Mouse (Mus musculus) spleen, postnatal 4 days (tissue): ENCODE data around the gene Colgalt1.
A peak's percentile ranks its signal among the peaks of the same experiment; 100 is the strongest.

Experiments
- DNase-seq, 2 experiments: peaks; one replicate each; pipeline ENCODE4 v3.0.0; 2022; ENCODE audit warnings: low spot score in 2 of 2

Gene Colgalt1

DNA sequence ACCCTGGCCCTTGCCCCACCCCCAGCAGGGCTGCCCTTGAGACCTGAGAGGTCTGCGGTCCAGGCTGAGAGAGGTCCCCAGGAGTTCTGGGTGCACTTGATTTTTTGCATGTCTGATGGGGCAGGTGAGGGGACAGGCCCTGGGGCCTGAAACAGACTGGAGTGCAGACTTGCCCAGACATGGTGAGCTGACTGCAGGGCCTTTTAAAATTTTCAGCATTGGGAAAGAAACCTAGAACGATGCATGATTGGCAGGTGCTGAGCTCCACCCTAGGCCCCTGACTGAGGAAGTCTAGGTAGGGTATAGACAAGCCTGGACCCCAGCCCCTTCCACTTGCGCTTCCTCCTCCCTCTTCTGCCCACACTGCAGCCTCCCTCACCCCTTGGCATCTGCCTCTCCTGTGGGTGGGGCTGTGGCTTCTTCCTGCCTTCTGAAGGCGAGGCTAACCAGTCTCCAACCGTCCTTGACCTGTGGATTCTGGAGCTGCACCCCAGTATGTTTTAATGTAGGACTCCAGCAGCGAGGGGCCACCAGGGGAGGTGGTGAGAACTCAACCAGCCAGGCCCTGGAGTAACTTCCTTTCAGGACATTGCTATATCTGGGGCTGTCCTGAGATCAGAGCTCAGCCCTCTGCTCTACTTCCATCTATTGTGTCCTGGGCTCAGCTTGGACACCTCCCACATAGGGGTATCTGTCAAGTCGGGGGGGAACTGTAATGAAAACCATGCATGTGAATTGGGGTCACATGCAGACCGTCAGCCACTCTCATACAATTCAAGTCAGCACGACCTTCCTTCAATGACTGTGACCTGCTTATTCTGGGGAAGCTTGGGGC, 16.7 kb downstream of the Colgalt1 start:
- no peak for DNase-seq

DNA sequence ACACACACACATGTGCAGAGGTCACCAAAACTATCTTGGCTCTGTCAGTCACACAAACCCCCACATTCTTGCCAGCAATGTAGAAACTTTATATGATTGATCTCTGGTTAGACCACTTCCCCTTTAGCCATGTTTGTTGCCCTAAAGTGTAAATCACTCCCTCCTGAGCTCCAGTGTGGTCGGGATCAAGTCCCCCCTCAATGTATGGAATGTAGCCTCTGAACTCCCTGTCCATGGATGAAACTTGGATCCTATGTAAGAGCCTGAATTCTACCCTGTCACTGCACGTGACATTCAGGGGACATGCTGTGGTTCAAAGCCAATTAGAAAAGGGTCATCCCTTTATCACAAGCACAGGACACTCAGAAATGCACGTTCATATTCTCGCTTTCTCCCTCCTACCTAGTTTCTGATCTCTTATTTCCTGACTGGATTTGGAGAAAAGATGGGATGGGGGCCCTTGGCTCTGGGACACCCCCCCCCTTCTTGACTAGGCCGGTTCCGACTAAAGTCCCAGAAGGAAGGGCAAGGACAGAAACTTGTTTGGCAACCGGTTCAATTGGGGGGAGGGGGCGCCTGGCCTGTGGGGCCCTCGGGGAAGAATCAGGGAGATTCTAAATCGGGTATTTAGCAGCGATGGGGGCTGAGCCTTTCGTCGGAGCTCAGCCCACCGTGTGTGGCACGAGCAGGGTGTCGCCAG, 17.7 kb downstream of the Colgalt1 start:
- DNase-seq = no peak

DNA sequence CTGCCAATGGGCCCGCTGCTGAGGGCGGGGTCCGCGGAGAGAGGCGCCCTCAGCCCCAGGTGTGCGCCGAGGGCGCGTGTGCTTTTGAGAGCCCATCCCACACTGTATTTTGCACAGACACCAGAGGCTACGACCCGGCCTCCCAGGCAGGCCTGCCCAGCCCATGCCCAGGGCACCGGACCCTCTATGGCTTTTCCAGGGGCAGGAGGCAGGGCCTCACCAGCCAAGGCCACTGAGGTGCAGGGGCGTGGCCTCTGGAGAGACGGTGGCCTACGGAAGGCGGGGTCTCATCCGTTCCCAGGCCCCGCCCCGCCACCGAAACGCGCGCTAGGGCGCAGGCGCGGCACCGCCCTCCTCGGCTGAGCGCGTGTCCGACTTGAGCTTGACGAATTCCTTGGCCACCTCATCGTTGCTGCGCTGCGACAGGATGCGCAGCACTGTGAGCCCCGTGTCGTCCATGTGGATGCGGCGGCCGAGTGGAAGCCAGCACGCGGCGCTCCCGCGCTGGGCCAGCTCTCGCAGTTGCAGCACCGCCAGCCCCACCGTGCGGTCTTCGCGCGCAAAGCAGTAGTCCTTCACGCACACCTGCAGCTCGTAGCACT, 18.4 kb downstream of the Colgalt1 start:
- peak; percentile 91 to 96 for DNase-seq

DNA sequence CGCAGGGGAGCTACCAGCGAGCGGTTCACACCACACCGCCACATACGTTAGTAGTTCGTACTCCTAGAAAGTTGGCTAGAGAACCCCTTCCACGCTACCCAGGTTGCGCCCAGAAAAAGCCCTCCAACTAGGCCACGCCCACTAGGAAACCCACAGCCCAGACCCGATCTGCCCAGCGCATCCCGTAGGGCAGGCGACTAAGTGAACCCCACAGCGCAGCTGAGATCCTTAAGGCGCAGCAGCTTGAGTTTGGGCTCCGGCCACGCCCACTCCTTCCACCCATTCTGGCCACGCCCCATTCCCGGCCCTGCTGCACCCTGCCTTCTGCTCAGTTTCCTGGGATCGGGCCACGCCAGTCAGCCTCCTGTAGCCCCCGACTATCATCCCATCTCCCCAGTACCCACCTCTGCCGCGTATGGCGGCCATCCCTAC, 19.0 kb downstream of the Colgalt1 start:
- DNase-seq = peak; percentile 47 to 76

DNA sequence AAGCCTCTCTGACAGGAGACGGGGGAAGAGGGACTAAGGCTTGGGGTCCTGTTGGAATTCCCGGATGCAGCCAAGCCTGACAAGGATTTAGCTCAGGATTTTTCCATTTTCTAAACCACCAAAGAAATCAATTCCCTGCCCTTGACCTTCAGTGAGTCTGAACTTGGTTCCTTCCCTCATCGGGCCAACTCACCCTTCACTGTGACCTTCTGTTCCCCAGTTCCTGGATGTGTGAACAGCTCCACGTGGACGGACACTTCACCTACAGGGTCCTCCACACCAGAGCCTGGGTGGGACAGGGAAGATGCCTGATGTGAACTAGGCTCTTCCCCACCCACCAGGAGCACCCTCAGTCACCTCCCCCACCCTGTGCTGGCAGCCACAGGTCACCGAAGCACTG, 20.0 kb downstream of the Colgalt1 start:
- DNase-seq = no peak

DNA sequence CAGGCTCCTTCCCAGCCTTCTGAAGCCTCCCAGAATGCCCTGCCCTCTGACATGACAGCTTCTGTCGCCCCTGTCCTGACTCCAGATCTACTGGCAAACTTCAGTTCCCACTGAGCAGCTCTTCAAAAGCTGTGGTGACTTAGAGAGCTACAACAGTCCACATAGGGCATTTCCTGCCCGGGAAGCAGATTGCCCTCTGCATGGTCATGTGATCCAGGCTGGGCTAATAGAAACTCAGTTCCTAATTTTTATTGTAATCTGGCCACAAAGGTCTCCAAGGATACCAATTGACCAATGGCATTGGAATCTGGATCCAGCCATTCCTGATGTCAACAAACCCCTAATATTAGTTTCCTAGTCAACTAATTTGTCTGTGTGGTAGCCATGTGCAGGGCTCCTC, 21.1 kb downstream of the Colgalt1 start:
- no peak for DNase-seq

DNA sequence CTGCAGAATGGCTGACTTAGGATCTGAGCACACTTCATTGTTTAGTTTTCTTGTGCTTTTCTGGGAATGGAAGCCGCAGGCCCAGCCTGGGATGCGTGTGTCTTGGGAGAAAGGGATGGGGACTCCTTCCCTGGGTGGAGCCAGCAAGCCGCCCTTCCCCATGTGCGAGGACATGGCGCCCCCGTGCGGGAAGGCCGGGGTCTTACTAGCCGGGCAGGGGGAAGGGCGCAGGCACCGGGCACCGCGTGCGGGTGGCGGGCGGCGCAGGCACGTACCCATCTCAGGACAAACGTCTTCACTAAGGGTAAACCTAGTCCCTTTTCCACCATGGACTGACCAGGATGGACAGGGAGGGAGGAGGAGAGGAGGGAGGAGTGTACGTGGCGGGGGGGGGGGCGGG, 22.4 kb downstream of the Colgalt1 start:
- peak; percentile 77 to 91 for DNase-seq

DNA sequence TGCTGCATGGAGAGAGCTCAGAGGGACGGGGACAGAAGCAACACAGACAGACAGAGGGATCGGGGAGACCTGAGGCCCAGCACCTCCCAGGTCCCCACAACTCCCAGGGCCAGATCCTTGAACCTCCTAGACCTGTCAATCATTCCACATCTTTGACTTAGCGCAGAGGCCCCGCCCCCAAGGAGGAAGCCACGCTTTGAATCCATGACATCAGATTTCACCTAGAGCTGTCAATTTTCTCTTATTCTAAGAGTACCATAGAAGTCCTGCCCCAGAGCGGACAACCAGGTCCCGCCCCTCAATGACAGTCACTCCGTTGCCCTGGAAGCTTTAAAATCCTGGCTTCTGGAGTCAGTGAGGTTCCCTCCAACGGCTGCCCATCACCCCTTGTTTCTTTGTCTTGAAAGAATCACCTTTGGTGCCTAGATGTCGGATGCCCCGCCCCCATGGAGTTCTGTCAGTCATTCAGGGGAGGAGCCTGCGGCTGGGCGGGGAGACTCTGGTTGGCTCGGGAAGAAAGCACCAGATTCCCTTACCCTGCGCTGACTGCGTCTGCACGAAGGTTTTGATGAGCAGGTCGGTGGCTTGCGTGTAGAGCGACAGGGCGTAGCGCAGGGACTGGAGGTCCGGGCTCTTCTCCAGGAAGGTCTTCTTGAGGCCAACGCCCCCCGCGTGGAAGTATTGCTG, 23.3 kb downstream of the Colgalt1 start:
- peak; percentile 68 to 79 for DNase-seq

DNA sequence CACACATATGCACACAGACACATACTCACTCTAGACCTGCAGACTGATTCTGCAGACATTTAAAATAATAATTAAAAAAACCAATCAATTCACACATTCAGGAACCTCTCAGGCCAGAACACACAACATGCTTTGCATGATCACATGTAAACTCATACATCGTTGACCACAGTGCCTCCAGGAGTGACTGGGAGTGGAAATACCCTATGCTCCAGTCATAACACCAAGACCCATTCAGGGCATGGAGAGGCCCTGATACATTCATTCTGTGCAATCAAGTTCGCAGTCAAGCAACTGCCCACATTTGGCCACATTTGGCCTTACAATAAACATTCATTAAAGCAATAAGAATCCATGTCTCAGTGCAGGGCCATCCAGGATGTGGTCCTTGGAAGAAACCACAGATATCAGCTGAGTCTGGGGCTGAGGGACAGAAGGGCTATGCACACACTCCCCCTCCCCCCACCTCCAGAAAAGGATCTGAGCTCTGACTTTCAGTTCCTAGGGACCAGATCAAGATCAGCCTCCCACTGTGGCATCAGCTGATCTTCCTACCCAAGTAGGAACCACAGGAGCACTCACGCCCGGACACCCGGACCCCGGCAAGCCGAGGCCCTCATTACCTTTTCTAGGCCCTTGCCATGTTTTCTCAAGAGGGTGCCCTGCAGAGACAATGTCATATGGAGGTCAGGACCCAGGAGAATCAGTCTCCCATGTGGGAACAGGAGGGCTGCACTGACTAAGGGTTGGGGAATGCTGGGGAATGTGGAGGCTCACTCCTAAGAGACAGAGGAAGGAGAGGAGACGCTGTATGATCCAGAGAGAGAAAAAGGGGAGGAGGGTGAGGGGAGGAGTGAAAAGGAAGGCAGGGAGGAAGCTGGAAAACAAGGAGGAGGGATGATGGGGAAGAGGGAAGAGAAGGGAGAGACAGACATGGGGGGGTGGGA, 26.6 kb downstream of the Colgalt1 start:
- DNase-seq = no peak

DNA sequence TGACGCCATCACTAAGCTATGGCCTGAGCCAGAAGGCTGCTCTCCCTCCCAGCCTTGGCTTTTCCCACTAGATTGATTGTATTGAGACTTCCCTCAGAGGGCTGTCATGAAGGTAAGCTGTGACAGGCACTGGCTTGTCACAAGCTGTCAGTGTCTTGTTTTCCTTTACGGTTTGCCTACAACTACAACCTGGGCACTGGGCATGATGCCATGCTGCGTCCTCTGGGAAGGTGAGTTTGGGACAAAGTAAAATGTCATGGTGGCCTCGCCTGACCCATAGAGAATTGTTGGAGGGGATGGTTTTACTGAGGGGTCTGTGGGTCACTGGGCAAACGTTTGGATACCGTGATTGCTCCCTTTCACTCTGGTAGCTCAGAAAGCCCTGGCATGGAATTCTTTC, 27.5 kb downstream of the Colgalt1 start:
- no peak for DNase-seq

DNA sequence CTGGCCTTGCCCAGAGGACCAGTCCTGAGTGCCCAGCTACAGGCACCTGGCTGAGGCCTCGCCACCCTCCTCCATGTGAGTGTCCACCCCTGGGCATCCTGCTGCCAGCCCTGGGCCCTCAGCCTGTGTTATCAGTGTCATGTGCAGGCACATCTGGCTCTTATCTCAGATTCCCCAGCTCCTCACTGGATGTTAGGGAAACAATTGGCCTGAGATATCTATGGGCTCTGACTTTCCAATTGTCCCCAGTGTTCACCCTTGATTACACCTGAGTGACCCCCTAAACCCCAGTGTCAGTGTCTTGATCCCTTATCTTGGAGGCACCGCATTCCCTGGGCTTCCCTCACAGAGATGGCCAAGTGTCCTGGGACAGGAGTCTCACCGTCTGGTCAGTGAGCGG, 28.5 kb downstream of the Colgalt1 start:
- no peak for DNase-seq

DNA sequence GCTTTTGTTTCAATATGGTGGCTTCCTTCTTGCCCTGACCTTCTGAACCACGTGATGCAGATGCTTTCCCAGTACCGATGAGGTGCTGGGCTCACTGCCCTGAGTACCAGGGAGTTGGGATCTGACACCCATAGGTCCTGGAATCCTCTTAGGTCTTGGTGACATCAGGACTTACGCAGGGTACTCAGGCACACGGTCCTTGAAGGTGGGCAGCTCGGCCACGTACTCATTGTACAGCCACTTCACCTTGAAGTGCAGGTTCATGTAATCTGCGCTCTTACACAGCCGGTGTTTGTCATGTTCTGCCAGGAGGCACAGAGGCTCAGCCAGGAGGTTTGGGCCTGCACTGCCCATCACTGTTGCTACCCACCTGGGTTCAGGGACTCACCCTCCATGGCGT, 34.7 kb downstream of the Colgalt1 start:
- DNase-seq = no peak

DNA sequence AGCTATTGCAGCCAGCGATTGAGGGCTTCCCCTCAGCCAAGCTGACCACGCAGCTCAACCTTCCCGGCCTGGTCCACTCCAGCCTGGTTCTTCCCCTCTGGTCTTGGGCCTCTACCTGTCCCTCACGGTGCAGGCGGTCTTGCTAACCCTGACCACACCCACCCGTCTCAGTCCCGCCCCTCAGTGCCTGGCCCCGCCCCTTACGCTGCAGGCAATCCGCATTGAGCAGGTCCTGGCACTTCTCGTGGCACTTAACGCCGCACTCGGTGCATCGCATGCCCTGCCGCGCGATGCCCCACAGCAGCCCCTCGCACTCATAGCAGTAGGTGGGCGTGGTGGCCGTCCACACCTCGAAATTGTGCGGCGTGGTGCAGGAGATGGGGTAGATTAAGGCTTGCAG, 43.8 kb downstream of the Colgalt1 start:
- peak; percentile 56 to 80 for DNase-seq

DNA sequence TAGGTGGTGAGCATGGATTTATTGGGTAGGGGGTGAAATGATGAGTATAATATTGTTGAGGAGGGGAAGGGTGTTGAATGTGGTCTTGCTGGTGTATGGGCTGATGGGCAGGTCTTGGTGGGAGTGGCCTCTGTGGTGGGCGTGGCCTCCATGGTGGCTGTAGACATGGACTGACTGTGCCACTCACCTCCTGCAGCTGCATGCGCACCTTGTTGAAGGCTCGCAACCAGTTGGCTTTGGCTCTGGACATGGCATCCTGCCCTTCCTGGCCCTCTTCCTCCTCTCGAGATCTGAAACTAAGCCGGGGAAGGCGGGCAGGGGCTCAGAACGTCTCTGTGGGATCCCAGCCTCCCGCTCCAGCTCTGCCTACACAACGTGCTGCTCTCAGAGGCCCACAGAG, 47.0 kb downstream of the Colgalt1 start:
- no peak for DNase-seq

DNA sequence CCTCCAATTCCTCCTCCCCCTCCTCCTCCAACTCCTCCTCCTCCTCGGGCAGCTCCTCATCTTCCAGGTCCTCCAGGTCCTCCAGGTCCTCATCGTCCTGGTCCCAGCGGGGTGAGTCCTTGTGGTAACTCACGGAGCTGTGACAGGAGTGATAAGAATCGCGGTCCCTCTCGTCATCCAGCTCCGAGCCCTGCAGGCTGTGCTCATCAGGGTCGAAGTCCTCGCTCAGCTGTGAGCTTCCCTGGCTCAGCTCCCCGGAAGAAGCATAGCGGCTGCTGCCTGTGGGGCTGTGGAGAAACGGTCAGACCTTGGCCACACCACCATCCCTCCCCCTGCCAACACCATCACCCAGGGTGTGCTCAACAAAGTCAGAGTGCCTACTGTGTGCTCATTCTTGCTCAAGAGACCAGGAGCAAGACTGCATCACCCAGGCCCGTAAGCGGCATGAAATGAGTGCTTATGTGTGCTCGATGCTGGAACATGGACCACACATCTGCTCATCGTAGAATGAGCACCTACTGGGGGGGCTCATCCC, 47.8 kb downstream of the Colgalt1 start:
- no peak for DNase-seq

DNA sequence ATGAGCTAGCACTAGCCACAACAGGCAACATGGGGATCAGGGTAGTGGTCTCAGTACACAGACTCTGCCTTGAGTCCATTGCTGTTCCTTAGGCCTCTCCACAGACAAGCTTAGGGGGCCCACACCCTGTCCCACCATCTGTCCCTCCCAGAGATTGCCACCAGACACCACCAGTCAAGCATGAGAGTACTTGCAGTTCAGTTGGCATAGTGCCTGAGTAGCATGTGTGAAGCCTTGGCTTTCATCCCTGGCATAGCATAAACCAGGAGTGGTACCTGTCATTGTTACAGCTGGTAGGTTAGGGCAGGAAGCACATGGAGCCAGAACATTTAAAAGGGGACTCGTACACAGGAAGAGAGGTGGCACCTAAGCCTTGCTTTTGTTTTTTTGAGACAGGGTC, 49.0 kb downstream of the Colgalt1 start:
- DNase-seq = no peak

DNA sequence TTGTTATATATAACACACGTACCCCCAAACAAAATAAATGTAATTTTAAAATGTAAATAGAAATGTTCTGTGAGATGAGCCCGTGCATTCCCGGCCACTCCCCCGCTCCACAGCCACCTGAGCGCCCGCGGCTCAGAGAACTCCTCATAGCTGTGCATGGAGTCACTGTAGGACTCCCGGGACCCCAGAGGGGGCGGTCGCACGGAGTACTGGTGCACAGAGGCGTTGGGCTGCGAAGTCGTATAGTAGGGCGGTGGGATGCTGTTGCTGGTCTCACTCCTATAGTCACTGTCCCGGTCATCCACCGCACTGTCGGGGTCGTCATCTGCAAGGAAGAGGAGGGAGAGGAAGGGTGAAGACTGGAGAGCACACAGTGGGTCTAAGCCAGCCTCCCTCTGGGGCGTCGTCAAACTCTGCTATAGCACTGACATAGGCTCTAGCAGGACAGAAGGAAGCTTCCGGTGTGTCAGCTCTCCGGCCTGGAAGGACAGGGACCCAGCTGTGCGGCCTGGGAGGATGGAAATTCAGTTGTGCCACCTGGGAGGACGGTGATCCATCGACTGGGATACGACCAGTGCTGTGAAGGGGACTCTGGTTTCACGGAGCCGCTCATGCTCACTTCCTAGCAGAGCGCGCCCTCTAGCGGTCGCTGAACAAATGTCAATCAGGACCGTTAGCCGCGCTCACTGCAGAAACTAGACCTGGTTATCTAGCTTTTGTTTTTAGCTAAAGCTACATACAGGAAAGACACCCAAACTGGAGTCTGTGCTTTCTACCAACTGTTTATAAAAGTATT, 49.7 kb downstream of the Colgalt1 start:
- peak; percentile 78 to 95 for DNase-seq

DNA sequence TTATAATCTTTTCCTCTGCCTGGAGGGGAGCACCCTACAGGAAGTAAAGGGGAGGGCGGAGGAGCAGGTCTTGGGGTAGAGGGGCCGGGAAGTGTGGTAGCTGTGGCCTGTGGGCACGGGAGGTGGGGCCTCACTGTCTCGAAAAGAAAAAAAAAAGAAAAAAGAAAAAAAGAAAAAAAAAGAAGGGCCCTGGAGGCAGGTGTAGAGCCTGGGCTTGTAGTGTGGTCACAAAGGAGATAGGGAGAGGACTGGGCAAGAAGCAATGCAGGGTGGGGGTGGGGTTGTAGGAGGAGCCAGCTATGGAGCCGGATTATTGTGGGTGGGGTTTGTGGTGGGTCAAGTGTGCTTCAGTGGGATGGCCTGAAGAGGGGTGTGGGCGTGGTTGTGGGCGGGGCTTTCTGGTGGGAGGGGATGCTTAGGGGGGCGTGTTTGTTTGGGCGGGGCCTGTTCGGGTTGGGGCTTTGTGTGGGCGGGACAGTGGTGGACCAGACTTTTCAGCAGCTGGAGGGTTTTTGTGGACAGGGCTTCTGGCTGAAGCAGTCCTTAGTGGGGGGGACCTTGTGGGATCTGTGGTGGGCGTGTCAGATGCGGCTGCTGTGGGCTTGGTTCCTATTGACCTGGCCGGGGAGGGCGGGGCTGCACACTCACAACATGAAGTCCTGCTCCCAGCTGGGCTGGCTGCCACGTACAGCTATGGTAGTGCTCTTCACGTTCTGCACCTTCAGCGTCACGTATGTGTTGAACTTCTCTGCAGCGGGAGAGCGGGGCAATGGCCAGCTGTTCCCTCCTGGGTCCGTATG, 54.7 kb downstream of the Colgalt1 start:
- peak; percentile 78 to 88 for DNase-seq

DNA sequence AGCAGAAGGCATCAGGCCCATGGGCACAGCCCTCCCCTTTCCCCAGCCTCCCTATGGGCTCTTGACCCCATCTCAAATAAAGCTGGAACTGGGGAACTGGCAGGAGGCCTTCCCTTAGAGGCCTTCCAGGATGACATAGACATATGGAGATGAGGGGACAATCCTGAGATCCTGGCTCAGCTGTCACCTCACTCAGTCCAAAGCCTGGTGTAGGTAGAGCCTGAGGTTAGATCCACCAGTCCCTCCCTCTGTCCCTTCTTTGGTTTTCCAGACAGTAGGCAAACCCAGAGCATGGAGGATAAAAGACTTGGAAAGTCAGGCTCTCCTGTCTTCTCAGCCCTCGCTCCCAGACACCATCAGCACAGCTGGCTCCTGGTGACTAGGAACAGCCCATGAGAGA, 56.1 kb downstream of the Colgalt1 start:
- no peak for DNase-seq
